Mouse (Mus musculus): ENCODE measurements around the gene Pcca.
A peak's percentile ranks its signal among the peaks of the same experiment; 100 is the strongest.

DNA sequence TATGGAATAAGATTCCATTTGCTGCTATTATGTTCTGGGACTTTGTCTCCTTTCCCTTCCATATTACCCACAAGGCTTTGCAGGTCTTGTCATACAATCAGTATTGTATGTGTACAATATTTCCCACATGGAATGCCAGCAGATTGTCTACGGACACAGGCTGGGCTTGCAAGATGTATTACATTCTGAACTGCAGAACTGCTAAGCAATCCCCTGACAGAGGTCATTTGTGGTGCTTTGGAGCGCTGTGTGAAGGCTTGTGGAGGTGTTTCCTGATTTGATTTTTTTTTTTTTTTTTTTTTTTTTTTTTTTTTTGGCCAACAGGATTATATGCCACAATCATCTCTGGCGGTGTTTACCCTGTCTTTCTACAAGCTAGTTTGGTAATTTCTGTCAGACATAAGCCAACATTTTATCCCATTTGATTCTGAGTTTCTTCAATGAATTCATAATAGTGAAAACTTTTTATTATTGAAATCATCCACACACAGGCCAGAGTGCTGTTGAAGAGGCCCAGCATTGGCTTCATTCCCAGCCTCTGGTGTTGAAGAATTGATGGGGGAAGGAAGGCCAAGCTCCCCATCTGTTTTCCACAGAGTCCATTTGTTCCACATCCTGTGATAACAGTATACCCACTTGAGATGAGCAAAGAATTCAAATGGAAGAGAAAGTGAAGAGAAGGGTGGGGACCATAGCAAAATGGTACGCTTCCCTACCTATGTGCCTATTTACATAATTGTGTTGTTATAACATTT is 333.6 kb downstream of the Pcca start:
- TF ChIP-seq CHD2 (IDR thresholded peaks at IDR 0.05; ENCODE audit: low read depth, low read length) (no peak), HCFC1 (IDR thresholded peaks at IDR 0.05; ENCODE audit: borderline replicate concordance, insufficient read depth, low read length) (no peak), ZNF384 (IDR thresholded peaks at IDR 0.05; ENCODE audit: low read depth, low read length) (peak; percentile 60; the same call in 1 of the 2 replicates), ZC3H11A (IDR thresholded peaks at IDR 0.05; ENCODE audit: borderline replicate concordance, low read depth, low read length) (no peak)

Measured in ES-E14 (cell line).